Mouse (Mus musculus) CD4-positive helper T cell, adult 2 months (primary cell): ENCODE results near the gene Rbm6.

ENCODE experiments used
- DNase-seq: peaks from one replicate; pipeline ENCODE4 v3.0.0-alpha.2; 2012; ENCODE audit warnings: low read depth, missing footprints, low spot score

Gene Rbm6

DNA sequence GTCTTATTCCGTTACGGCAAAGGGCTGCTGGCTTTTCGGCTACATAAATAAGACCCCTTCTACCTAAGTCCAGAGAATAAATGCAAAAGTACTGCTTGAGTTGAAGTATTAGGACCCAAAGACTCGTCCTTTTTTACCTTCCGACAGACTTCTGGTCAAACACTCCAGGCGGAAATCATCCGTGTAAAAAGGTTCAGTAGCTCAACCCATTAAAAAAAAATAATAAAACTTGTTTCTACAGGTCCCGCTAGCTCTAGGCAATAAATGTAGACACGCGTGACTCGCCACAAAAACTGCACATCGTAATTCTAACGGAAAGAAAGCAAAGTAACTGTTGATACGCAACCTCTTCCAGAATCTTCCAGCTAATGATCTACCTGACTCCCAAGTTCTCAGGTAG is at the start of gene Rbm6:
Gene Rbm6 (minus strand): TSS at position 101 of the 400 bp plus-strand sequence.
- DNase-seq: no peak

DNA sequence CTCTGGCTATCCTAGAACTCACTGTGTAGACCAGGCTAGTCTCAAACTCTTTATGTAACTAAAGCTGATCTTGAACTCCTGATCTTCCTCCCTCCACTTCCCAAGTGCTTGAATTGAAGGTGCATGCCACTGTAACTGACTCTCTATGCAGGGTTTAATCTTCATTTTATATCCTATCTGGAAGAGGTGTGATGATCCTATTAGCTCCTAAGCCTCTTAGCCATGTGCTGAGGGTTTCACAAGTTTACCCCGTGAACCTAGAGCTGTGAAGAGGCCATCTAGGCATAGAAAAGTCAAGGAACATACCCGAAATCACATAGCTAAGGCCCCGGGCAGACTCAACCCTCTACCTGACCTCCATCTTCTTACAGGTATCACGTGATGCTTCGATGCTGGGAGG is 46.4 kb upstream of the Rbm6 start:
- no peak for DNase-seq

DNA sequence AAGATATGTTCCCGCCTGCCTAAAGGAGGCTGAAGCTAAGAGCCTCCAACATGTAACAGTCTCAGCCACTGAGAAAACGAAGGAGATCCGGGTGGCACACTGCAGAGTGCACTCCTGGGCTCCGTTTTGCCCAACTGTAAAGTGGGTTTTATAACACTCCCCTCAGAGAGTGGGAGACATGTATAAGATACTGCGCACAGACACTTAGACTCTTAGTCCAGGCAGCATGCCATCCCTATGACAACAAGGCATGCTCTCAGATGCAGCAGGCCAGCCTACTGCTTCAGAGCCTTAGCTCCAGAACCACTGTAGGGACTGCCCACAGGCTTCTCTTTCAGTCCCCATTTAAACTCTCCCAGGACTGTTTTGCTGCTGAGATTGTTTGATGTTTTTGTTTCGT is 45.8 kb upstream of the Rbm6 start:
- DNase-seq: no peak

DNA sequence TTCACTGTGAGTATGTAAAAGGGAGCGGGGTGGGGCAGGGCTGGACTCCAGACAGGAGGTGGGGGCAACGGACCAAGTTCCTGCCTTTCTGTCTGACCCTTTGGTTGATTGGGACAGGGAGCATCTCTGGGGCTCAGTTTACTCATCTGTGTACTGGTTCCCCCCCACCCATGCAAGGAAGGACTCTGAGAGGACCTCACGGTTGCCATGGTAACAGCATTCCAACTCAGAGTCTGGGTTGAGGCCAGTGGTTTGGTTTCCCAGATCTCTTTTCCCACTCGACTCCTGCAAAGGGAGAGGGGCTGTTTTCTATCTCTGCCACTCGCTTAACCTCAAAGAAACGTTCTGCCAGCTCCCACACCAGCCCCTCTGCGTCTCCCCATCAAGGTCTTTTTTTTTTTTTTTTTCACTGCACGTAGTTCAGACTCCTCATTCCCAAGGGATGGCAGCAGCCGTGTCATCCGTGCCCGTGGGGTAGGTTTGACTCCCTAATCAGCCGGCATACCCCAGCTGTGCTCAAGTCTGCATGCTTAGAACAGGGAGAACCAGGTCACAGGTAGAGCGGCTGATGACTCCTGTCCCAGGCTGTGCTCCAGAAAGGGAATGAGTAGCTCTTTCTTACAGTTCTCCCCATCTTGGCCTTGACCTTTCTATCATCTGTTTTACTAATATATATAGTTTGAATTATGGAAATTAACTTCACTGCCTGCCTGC is 45.0 kb upstream of the Rbm6 start:
- DNase-seq: no peak

DNA sequence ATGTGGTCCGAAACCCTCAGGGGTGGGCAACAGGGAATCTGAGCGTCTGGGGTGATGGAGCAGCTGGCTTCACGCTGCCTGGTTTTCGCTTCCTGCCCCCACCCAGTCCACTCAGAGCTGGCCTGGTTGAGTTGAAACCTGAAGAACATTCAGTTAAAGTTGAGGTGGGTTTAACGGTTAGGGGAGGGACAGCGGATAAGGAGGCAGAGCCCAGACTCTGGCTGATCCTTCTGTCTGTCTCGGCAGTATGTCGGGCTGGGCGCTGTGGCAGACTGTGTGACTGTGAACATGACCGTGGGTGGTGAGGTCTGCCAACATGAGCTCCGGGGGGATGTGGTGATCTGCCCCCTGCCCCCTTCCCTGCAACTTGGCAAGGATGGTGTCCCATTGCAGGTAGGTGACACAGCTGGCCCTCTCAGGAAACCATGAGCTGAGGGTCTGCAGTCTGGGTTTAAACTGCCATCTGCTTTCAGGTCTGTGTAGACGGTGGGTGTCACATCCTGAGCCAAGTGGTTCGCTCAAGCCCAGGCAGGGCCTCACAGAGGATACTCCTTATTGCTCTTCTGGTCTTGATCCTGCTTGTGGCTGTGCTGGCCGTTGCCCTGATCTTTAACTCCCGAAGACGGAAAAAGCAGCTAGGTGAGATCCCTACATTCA is 41.9 kb upstream of the Rbm6 start:
- no peak for DNase-seq

DNA sequence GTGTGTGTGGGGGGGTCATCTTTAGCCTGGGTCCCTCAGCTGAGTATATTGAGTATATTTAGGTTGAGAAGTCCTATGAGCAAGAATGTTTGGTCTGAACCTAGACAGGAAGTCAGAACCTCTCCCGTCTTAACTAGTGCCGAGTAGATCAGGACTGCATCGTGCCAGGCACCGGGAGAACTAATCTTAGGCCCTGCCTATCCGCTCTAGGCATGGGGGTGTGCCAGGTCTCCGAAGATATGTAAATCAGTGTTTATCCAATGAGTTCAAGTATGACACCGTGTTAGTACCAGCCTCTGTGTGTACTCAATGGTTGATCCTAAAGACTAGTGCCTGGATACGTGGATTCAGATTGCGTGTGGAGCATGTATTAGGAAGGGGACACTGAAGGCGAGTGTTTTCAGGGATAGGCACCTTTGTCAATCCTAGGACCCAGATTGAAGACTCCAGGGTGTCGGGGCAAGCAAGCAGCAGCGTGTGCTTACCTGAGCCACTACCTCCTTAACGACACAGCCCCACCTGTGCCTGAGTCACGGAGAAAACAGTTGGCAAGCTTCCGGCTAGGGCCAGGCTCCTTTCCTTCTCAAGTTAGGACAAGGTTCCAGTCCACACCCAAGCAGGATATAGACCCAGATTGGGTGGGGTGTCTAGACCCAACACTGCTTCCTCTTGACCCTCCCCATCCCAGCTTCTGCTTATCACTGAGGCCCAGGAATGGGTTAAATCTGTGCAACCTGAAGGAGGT is 37.2 kb upstream of the Rbm6 start:
- DNase-seq: no peak

DNA sequence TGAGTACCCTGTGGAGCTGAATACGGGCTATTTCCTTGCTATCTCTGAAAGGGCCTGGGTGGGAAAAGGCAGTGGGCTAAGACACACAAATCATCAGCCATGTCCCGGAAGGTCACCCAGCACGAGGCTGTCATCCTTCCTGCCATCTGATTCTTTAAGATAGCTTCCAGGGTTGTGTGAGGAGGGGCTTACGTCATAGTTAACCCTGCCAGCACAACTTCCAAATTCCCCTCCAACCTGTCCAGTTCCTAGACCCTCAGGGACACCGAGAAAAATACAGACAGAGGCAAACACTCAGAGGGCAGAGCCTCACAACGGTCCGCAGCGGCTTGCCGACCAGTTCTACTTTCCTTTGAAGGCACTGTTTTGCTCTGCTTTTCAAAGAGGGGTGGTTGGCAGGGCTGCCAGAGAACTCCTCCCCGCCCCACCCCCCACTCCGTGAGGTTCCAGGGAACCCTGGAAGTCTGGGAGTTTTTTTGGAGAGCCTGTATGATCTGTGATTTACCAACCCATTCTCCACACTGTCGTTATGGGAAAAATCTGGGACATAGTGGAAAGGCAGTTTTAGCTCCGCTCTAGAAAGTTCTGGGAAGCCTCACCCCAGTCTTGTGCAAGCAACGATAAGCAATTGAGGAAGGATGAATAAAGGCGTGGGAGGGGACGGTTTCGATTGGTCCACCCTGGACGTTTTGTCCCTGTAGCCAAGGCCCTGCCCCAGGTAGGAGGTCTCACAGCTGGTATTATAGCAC is 35.5 kb upstream of the Rbm6 start:
- DNase-seq: no peak

DNA sequence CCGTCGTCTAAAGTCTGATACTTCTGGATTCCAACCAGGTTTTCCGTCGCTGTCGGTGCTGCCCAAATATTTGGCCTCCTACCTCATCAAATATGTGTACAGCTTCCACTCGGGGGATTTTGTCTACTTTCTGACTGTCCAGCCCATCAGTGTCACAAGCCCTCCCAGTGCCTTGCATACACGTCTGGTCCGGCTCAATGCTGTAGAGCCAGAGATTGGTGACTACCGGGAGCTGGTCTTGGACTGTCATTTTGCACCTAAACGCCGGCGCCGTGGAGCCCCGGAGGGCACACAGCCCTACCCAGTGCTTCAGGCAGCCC is 34.7 kb upstream of the Rbm6 start:
- DNase-seq: no peak

DNA sequence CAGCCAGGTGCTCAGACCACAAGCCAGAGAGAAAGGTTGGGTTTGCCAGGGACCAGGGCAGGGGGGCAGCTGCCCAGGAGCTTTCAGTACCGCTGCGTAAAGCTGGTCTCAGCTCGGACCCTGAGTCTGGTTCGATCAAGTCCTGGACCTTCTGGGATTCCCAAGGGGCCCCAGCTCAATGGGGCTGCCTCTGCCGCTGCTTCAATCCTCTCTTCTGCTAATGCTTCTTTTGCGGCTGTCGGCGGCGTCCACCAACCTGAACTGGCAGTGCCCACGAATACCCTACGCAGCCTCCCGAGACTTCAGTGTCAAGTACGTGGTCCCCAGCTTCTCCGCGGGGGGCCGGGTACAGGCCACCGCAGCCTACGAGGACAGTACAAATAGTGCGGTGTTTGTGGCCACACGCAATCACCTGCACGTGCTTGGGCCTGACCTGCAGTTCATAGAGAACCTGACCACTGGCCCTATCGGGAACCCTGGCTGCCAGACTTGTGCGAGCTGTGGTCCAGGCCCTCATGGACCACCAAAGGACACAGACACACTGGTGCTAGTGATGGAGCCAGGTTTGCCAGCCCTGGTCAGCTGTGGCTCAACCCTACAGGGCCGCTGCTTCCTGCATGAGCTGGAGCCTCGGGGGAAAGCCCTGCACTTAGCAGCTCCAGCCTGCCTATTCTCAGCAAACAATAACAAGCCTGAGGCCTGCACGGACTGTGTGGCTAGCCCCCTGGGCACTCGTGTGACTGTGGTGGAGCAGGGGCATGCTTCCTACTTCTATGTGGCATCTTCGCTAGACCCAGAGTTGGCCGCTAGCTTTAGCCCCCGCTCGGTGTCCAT is 34.1 kb upstream of the Rbm6 start:
- no peak for DNase-seq

DNA sequence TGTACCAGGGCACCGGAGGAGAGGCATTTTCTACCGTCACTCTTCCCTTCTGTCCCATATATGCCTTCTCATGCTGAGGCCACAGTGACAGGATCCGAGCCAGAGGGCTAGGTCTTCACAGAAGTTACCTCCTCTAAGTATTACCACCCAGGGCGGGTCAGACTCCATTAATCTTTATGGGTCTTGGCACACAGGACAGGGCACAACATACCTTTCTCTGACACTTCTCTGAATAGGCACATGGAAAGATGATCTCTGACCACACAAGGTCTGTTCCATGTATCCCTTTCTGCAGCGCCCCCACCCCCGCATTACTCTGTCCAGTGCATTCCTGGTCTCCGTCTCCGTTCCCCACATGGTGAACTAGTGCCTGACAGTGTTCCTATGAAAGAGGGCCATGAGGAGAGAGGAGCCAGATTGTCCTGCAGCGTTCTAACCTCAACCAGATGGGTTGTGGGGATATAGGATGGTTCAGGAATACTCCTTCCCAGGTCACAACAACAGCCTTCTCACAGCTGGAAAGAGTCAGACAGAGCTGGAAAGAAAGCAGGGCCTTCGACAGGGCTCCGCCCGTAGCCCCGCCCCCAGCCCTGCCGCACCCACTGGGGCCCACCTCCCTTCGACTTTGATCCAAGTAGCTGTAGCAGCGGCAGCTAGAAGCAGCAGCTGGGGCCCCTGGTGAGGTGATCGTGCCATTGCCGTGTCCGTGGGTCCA is 33.4 kb upstream of the Rbm6 start, which contains the start of gene Mst1r:
Gene Mst1r (plus strand): TSS at position 622 of the 715 bp plus-strand sequence.
- DNase-seq: peak; percentile 34

DNA sequence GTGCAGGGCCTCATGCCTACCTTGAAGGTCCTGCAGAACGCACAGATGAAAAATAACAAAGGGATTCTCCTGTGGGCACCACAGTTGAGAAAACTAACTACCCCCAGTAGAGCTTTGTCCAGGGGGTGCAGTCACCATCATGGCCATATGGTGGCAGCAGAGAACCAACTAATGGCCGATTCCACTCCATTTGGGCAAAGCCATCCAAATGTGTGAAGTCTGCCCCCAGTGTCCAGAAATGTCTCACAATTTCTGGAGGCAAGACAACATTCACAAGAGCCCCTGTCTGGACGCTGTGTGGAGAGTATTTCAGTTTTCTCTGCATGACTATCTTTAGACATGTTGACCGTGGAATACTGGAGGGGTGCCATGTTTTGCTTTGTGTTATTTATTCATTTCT is 31.7 kb upstream of the Rbm6 start:
- peak; percentile 79 for DNase-seq

DNA sequence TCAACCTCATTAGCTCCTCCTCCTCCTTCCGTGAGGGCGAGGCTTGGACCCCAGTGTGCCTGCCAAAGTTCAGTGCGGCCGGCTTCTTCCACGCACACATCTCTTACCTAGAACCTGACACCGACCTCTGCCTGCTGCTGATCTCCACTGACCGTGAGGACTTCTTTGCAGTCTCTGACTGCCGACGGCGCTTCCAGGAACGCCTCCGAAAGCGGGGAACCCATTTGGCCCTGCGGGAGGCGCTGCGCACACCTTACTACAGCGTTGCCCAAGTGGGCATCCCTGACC is 28.5 kb upstream of the Rbm6 start:
- no peak for DNase-seq

DNA sequence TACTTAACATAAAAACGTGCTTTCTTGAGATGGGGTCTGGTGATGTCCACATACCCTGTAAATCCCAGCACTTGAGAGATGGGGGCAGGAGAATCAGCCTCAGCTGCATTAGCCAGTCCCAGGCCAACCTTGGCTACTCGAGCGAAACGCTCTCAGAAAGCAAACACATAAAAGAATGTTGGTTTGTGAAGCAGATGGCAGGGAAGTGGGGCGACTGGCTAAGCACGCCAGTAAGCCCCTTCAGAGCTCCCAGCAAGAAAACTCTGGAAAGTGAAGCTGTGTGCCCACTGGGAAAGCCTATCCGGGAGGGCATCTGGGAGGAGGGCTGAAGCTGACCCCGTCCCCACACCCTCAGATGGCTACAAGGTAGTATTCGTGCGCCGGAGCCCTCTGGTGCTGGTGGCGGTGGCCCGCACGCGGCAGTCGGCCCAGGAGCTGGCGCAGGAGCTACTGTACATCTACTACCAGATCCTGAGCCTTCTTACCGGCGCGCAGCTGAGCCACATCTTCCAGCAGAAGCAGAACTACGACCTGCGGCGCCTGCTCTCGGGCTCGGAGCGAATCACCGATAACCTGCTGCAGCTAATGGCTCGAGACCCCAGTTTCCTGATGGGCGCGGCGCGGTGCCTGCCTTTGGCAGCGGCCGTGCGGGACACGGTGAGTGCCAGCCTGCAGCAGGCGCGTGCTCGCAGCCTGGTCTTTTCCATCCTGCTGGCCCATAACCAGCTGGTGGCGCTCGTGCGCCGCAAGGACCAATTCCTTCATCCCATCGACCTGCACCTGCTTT is 28.0 kb upstream of the Rbm6 start:
- DNase-seq: no peak

DNA sequence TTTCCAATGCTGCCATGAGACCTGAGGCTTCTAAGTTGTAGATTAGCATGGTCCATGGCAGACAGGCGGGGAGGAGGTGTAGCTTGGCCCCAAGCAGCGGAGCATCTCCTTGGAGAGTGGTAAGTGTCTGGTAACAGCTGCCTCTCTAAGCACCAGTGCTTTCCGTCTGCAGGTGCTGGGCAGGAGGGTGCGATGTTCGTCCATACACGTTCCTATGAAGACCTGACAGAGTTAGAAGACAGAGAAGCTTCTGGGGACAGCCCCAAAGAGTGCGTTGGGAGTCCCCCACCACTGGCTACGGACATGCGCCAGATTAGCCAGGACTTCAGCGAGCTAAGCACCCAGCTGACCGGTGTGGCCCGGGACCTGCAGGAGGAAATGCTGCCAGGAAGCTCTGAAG is 26.8 kb upstream of the Rbm6 start:
- no peak for DNase-seq

DNA sequence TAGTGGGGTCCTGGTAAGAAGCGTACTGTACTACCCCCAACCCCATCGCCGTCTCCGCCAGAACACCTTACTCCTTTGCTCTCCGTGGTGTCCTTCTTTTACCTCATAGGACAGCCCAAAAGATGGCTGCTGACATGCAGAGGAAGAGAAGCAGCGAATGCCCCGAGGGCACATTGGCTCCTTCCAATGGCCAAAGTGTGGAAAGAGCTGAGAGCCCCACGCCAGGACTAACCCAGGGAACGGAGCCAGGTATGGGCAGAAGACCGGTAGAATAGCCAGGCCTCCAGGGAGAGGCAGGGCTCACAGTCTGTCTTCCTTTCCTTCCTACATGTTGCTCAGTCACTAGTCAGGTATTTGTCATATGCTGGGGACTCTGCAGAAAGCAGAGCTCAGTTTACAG is 25.5 kb upstream of the Rbm6 start:
- no peak for DNase-seq

DNA sequence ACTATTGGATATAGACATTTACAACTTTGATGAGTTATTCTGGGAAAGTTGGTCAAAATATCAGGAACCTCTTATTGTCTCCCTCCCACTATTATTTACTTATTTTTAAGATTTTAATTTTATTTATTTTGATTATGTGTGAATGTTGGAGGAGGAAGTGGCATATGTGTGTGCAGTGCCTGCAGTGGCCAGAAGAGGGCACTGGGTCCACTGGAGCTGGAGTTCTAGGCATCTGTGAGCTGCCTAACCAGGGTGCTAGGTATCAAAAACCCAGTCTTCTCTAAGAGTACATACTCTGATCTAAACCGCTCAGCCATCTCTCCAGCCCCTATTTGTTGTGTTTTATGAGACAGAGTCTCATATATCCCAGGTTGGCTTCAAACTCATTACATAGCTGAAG is 18.0 kb upstream of the Rbm6 start:
- DNase-seq: peak; percentile 27

DNA sequence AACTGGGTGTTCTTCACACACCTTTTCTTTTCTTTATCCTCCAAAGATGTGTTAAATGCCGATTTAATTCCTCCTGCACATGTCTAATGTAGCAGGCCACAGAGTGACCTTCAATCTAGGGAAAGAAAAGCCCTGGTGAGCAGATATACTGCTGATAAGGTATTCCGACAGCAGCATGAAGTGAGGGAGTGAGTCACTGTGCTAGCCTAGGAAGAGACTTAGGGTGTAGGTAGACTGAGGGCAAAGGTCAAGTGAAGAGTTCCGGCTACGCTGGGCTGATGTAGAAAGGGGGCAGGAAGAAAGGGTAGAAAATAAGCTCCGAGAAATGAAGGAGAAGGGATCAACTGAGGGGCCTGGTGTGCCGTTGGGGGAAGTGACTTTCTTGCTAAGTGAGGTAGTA is 17.2 kb upstream of the Rbm6 start:
- no peak for DNase-seq

DNA sequence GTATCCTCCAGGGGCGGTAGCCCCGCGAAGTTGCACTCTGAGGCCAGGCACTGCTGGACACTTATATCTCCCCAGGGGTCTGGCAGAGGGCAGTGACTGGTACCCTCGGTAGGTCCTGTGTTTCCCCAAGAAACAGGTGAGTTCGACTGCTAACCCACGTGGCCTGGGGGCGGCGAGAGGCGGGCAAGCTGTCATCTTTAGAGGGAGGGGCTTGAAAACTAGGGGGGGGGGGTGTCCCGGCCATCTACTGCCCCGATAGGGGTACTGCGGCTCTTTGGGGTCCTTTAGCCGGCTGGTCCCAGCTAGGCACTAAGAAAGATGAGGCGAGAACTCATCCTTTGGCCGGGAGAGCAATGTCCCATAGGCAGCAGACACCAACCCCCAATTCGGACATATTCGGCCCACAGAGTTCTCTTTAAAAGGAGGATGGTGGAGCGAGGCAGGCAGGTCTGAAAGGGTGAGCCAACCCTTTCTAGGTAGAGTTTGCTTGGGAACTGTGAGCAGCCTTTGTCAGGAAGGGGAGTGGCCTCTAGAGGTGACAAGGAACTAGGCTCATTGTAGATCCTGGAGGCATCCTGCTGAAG is 15.3 kb upstream of the Rbm6 start:
- DNase-seq: peak; percentile 73

DNA sequence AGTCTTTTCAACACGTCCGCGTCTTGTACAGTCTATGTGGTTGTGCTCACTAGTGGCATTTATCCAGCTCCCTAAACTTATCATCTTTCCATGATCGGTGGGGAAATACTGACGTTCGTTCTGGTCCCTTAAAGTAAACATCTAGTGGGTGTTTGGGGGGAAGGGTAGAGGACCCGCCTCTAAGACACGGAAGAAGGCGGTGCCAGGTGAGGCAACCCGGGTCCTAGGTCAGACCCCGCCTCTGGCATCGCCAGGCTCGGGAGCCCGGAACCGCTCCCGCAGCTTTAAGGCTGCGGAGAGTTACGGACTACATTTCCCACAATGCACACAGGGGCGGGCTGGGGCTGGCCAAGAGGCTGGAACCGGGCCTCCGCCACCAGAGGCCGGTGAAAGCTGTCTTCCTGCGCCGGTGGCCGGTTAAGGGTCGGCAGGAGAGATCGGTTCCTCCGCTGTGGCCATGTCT is 14.8 kb upstream of the Rbm6 start, which contains the start of gene Mon1a:
Gene Mon1a (plus strand): TSS at position 348 of the 463 bp plus-strand sequence.
- DNase-seq: peak; percentile 95
